Mouse (Mus musculus) spleen, adult 2 months (tissue): ENCODE data around the gene Rbms3.

Experiments used
- CTCF ChIP-seq: fragments of 200-500 bp; IDR thresholded peaks from 2 replicates; pipeline ENCODE4 v1.5.1; 2011; ENCODE audit warnings: mild to moderate bottlenecking, inconsistent platforms; ENCODE audit not compliant: insufficient read depth, insufficient read length, insufficient replicate concordance; ENCODE audit errors: extremely low read depth
- POLR2A ChIP-seq: fragments of 200-500 bp; IDR thresholded peaks from 2 replicates; pipeline ENCODE4 v1.6.1; 2011; ENCODE audit warnings: low read depth, low read length, inconsistent platforms

GRCm38 (mm10) chr9:116945689-116946088 is 684.0 kb downstream of the Rbms3 start:
- TF ChIP-seq POLR2A = no peak
- TF ChIP-seq CTCF = no peak
